Mouse (Mus musculus): Measurements from ENCODE around the gene Lypla2.

DNA sequence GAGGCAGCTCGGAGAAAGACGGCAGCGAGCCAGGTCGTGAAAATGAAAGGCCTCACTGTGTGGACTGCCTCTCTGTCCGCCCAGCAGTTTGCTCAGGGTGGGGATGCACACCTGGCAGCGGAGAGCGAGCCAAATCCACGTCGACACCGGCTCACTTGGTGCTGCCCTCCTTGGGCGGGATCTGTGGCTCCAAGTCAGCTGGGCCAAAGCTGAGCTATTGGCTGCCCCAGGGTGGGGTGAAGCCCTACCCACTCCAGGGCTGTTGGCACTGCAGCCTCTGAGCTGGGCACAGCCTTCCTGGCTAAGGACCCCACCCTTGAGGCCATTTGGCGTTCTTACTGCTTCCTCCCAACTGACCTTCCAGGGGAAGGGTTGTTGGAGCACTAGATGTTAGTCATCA, 8.0 kb downstream of the Lypla2 start:
- TF ChIP-seq CTCF (IDR thresholded peaks at IDR 0.05; ENCODE audit: control insufficient read depth, insufficient read depth, low read length) (no peak), POLR2A (IDR thresholded peaks at IDR 0.05; ENCODE audit: borderline replicate concordance, control insufficient read depth, low read depth, low read length) (no peak; the same call in 1 of the 2 replicates)

All from bone marrow, adult 2 months (tissue).